Mouse (Mus musculus) spleen, embryonic (tissue): ENCODE measurements at regions not wholly inside any gene's neighbourhood (a gene's known extent, or its start where the extent isn't known, plus 50 kb on each side); places are given as distances from the start of the nearest gene placed in this dataset.

Source experiments
- CTCF ChIA-PET: fragments of 350-600 bp; sonication (Branson Sonifier 250); formaldehyde crosslinking; loops from one replicate; lab custom pipeline; 2022; lab: Charles Lee

GRCm38 (mm10) chr13:44174236-44174635, 389.7 kb downstream of the Cd83 start:
- CTCF ChIA-PET, result no interaction called here

GRCm38 (mm10) chr13:44175300-44176036, 390.9 kb downstream of the Cd83 start:
- CTCF ChIA-PET, result no interaction called here

GRCm38 (mm10) chr13:44176121-44176520, 391.5 kb downstream of the Cd83 start:
- CTCF ChIA-PET, result no interaction called here

GRCm38 (mm10) chr13:44178006-44178405, 393.4 kb downstream of the Cd83 start:
- CTCF ChIA-PET, result no interaction called here

- CTCF ChIA-PET, result no interaction called here
Observed at GRCm38 (mm10) chr13:44180384-44180783, 395.8 kb downstream of the Cd83 start.

GRCm38 (mm10) chr13:44182544-44183191, 398.1 kb downstream of the Cd83 start:
- CTCF ChIA-PET, result no interaction called here

- CTCF ChIA-PET, result no interaction called here
Observed at GRCm38 (mm10) chr13:44195365-44195764, 410.8 kb downstream of the Cd83 start.

GRCm38 (mm10) chr13:44206042-44206441, 421.5 kb downstream of the Cd83 start:
- CTCF ChIA-PET, result interaction anchor here (0.6 to 0.7 kb wide), 3 partner anchors 114 to 1592 kb away, joined by 3 to 6 read pairs (median 3); no protein-coding TSS in a partner anchor

GRCm38 (mm10) chr13:44206448-44206847, 421.9 kb downstream of the Cd83 start:
- CTCF ChIA-PET, result interaction anchor here (0.6 kb wide), 1 partner anchor 267 kb away, joined by 3 read pairs; no protein-coding TSS in a partner anchor

- CTCF ChIA-PET, result interaction anchor here (0.7 kb wide), 1 partner anchor 989 kb away, joined by 7 read pairs; no protein-coding TSS in a partner anchor
Observed at GRCm38 (mm10) chr13:44207400-44208005, 422.9 kb downstream of the Cd83 start.

GRCm38 (mm10) chr13:44209036-44209435, 424.5 kb downstream of the Cd83 start:
- CTCF ChIA-PET, result interaction anchor here (0.7 kb wide), 1 partner anchor 28 kb away, joined by 3 read pairs; no protein-coding TSS in a partner anchor

GRCm38 (mm10) chr13:44210123-44210522, 425.5 kb downstream of the Cd83 start:
- CTCF ChIA-PET, result no interaction called here

GRCm38 (mm10) chr13:44212356-44212755, 427.8 kb downstream of the Cd83 start:
- CTCF ChIA-PET, result no interaction called here

GRCm38 (mm10) chr13:44212936-44213335, 428.4 kb downstream of the Cd83 start:
- CTCF ChIA-PET, result no interaction called here

- CTCF ChIA-PET, result no interaction called here
Observed at GRCm38 (mm10) chr13:44218266-44218665, 433.7 kb downstream of the Cd83 start.

- CTCF ChIA-PET, result interaction anchor here (0.6 kb wide), 1 partner anchor 11 kb away, joined by 3 read pairs; no protein-coding TSS in a partner anchor
Observed at GRCm38 (mm10) chr13:44221721-44222120, 437.1 kb downstream of the Cd83 start.

GRCm38 (mm10) chr13:44222335-44222734, 437.8 kb downstream of the Cd83 start:
- CTCF ChIA-PET, result interaction anchor here (0.6 kb wide), 1 partner anchor 11 kb away, joined by 3 read pairs; no protein-coding TSS in a partner anchor

- CTCF ChIA-PET, result no interaction called here
Observed at GRCm38 (mm10) chr13:44227706-44228459, 443.3 kb downstream of the Cd83 start.

GRCm38 (mm10) chr13:44228540-44229135, 444.1 kb downstream of the Cd83 start:
- CTCF ChIA-PET, result no interaction called here

- CTCF ChIA-PET, result no interaction called here
Observed at GRCm38 (mm10) chr13:44229136-44229611, 444.6 kb downstream of the Cd83 start.

- CTCF ChIA-PET, result no interaction called here
Observed at GRCm38 (mm10) chr13:44231403-44231802, 446.8 kb downstream of the Cd83 start.
